Mouse (Mus musculus): ENCODE measurements at regions not wholly inside any gene's neighbourhood (a gene's known extent, or its start where the extent isn't known, plus 50 kb on each side); places are given as distances from the start of the nearest gene placed in this dataset.

DNA sequence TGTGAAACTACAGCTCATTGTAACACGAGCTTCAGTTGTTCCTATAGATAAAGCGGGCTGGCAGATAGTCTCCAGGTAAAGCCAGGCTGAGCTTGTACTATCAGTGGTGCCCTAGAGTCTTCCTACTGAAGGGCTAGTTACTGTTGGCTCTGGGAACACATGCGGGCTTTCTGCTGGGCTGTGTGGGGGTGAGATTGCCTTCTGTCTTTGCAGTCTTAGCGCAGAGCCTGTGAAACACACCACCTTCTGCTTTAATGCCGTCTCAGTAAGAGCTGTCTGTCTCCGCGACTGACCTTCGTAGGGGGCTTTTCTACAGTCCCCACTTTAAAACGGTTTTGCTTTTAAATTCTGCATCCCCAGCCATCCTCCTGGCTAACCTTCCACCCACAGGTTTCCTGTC is 76.7 kb downstream of the Trim29 start:
- DNase-seq (ENCODE audit: low spot score), result no peak
- intact Hi-C loops (cut with DNase I), result no loop called here

GRCm38 (mm10) chr9:43389491-43390083 is 78.9 kb downstream of the Trim29 start:
- intact Hi-C loops (cut with DNase I), result no loop called here

GRCm38 (mm10) chr9:43392467-43393064 is 81.9 kb downstream of the Trim29 start:
- intact Hi-C loops (cut with DNase I), result no loop called here
- no peak for DNase-seq (ENCODE audit: low spot score)

More at GRCm38 (mm10) chr9:43389491-43390083, 78.9 kb downstream of the Trim29 start:
- DNase-seq (ENCODE audit: low spot score), result no peak

- intact Hi-C loops (cut with DNase I), result no loop called here
- no peak for DNase-seq (ENCODE audit: low spot score)
Measured at GRCm38 (mm10) chr9:43394204-43394603, 83.6 kb downstream of the Trim29 start.

- intact Hi-C loops (cut with DNase I), result no loop called here
- DNase-seq (ENCODE audit: low spot score), result no peak
Measured at GRCm38 (mm10) chr9:43395209-43395608, 84.6 kb downstream of the Trim29 start.

DNA sequence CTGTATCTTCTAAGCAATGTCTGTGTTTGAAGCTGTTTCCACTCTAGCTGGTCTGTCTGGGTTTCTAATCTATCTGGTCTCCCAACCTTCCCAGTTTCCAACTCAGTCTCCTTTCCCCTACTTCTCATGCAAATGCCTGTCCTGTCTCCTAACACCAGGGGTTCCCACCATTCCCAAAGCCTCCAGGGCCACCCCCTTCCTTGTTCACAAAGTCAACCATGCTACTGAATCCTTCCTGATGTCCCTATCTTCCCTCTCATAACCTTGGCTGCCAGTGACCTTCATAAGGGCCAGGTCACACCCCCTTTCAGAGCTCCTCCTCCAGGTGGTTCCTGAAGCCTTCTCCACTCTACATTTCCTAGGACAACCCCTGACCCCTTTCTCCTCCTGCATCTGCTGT is 85.9 kb downstream of the Trim29 start:
- intact Hi-C loops (cut with DNase I), result no loop called here
- no peak for DNase-seq (ENCODE audit: low spot score)

GRCm38 (mm10) chr9:43408493-43408892 is 97.8 kb downstream of the Trim29 start:
- intact Hi-C loops (cut with DNase I), result no loop called here

GRCm38 (mm10) chr9:43412473-43412872 is 101.8 kb downstream of the Trim29 start:
- DNase-seq (ENCODE audit: low spot score), result no peak
- intact Hi-C loops (cut with DNase I), result no loop called here

More at GRCm38 (mm10) chr9:43408493-43408892, 97.8 kb downstream of the Trim29 start:
- no peak for DNase-seq (ENCODE audit: low spot score)

DNA sequence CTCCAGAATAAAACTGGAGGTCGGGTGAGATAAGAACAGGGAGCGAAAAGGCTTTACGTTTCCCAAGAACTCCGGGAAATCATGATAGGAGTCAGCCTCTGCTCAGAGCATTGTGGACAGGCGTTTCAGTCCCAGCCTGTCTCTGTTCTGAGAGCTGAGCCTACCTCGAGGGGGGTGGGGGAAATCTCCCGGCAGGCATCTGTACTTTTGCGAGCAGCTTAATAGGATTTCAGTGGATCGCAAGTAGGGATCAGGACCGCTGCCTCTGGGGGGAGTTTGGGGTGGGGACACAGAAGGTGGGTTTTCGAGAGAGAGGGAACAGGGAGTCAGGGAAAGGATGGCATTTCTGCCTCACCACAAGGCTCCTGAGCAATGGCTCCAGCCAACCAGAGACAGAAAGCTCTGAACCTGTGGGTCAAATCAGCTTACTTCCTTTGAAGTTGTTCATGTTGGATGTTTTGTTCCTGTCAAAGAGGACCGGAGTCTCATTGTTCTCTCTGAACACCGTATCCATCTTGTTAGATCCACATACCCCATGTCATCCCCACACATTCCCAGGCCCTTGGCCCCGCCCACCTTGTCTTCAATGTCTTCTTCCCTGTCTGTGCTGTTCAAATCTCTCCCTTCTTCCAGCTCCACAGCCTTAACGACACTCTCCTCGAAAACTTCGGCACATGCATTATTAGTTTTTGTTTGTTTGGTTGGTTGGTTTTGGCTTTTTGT is 109.5 kb downstream of the Trim29 start:
- no peak for DNase-seq (ENCODE audit: low spot score)
- intact Hi-C loops (cut with DNase I), result no loop called here

DNA sequence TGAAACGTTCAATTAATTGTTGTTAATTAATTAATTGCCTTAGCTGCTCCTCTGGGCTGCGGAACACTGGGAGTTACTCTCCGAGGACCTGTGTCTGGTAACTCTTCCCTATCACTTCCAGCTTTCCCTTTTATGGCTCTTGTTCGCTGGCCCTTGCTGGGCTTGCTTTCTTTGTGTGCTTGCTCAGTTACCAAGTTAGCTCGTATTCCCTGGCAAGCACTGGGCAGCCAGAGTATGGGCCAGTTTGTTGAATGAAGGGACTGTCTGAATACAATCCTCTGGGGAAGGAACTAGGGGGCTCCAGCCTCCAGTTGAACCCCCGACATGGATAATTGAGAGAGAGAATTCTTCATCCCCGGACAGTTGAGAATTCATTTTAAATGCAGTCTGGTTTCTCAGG is 116.4 kb downstream of the Trim29 start:
- intact Hi-C loops (cut with DNase I), result no loop called here
- no peak for DNase-seq (ENCODE audit: low spot score)

DNA sequence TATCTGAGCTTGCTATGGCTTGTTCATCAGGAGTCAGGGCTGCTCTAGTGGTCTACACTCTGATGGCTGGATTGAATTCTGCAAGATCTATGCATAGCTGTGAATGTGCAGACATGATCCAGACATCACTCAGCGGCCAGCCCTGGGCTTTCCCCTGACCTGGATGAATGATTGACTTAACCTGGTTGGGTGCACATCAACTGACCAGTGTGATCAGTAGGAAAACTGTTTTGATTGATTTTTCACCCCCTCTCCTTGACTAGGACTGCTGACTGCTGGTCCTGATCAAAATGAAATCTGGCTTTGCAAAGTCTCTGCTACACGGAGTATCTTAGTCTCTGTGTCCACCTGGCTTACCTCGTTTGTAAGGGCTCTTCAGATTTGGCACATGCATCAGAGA is 123.3 kb downstream of the Trim29 start:
- intact Hi-C loops (cut with DNase I), result no loop called here
- DNase-seq (ENCODE audit: low spot score), result no peak

- intact Hi-C loops (cut with DNase I), result no loop called here
- no peak for DNase-seq (ENCODE audit: low spot score)
Measured at GRCm38 (mm10) chr9:43438476-43438875, 127.8 kb downstream of the Trim29 start.

DNA sequence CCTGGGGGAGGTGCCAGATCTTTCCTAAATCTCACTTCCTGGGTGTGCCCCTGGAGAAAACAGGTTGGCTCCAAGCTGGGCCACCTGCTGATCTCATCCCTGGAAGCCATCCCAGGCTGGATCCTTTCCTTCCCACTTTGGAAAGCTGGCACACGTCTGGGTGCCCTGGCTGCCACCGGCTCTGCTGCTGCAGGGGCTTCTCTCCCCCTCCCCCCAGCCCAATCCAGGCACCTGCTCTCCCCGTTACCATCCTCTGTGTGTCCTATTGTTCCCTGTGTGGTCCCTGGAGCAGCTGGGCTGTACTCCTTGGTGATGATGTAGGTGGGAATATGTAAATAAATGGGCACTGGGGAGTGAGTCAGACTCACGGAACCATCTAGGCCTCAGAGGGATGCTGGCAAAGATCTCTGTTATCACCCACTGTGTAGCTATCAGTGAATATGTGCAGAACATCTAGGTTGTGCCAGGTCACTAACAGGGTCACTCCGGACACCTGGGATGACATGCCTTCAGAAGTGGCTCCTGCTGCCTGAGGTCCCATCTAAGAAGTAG is 130.4 kb downstream of the Trim29 start:
- no peak for DNase-seq (ENCODE audit: low spot score)
- intact Hi-C loops (cut with DNase I), result no loop called here

DNA sequence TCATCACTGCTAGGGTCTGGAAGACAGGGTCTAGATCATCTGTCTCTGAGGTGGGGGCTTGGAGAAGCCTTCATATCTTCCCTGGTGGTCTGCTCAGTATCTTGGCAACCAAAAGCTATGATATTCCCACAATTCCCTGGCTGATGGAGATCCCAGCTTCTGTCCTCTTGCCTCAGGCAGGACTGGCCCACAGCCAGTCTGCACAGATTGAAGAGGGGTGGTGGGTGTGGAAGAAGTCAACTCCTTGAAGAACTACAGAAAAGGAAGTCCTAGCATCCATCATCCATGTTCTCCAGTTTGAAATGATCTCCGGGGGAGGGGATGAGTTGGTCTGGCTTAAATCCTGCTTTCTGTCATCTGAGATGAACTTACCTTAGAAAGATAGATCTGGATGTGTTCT is 134.8 kb downstream of the Trim29 start:
- intact Hi-C loops (cut with DNase I), result no loop called here

DNA sequence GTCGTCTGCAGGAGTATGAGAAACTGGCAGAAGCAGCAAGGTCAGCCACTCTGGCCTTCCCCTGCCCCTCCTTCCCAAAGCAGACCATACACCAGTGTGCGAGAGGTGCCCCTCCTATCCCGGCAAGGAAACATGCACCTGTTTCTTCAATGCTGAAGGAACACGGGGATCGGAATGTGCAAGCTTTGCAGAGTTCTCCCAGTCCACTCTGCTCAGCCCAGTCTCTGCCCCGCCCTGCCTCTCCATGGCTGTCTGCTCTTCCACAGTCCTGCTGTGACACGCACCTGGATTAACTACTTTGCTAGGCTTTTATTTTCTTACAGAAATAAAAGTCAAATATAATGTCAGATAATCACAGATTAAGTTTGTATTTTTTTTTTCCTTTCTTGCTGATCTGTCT is 136.7 kb downstream of the Trim29 start:
- no peak for DNase-seq (ENCODE audit: low spot score)
- intact Hi-C loops (cut with DNase I), result no loop called here

More for the DNA sequence above, 134.8 kb downstream of the Trim29 start:
- DNase-seq (ENCODE audit: low spot score), result no peak

DNA sequence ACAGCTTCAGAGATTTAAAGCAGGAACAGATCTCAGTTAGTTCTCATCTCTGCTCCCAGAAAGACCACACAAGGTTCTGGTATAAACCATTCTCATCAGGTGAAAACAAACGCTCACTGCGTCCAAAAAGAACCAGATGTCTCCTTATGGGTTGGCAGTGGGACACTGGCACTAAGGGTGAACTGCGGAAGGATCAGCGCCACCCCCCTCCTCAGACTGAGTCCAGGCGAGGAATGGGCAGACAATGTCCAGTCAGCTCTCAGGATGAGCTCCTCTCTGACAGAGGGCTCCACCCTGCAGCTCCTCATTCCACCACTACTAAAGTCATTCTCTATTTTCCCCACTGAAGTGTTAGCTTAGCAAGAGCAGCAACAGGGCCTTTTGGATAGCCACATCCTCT is 138.3 kb downstream of the Trim29 start:
- intact Hi-C loops (cut with DNase I), result no loop called here
- DNase-seq (ENCODE audit: low spot score), result no peak

DNA sequence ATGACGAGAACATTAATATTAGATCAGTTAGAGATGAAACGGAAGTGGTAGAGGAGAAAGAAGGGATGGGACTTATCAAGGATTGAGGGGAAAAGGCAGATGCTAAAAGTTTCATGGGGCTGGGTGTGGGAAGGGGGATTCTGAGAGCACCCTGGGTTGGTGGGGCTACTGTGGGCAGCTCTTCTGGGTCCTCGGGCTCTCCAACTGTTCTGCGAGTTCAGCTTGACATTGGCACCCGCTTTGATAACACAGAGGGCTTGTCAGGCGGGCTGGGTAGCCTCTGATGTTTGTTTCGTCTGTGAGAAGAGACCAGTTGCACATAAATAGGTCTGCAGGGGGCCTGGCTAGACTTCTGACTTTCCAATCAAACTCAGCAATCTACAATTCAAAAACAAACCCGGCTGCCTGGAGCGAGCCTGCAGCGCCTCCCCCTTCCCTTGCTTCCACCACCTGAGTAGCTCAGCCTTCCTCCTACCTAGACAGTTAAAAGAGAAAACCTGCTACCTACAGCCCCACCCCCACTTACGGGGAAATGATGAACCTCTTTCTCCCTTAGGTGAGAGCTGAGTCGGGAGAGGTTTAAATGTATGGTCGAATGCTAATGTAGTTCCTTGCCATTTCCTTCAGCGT is 143.4 kb downstream of the Trim29 start:
- no peak for DNase-seq (ENCODE audit: low spot score)
- intact Hi-C loops (cut with DNase I), result no loop called here

- peak; percentile 12 for DNase-seq (ENCODE audit: low spot score)
Measured at GRCm38 (mm10) chr9:43457736-43458135, 147.1 kb downstream of the Trim29 start.

DNA sequence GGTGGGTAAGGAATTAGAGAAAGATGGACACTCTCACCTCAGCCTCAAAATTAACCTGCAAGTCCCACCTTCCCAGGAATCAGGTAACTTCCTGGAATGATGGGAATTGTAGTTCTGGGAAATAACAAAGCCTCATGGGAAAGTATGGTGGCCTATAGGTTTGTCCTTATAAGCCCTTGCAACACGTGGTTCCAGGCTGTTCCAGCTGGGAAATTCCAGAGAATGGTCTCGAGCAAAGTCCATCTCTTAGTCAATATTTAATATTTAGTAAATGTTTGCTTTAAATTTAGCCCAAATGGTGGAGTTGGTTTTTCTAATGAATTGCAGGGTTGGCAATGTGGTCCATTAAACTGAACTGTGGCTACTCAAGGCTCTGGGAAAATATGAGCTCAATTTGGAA is 150.5 kb downstream of the Trim29 start:
- intact Hi-C loops (cut with DNase I), result no loop called here

More at GRCm38 (mm10) chr9:43457736-43458135, 147.1 kb downstream of the Trim29 start:
- intact Hi-C loops (cut with DNase I), result no loop called here

GRCm38 (mm10) chr9:43463445-43464090 is 152.9 kb downstream of the Trim29 start:
- intact Hi-C loops (cut with DNase I), result no loop called here
- DNase-seq (ENCODE audit: low spot score), result no peak

More for the DNA sequence above, 150.5 kb downstream of the Trim29 start:
- no peak for DNase-seq (ENCODE audit: low spot score)

Measured in heart, postnatal 25 days (tissue).